Mouse (Mus musculus) heart, postnatal 0 days (tissue): Measurements from ENCODE around the gene Clrn3. TPM values are rescaled to one million over a fixed set of nuclear protein-coding genes. Genes with fewer than 3 reads are reported as not detected.
"Not testable (repeated sequence)": the region's sequence is repeated elsewhere in the genome, so short reads cannot be mapped to it uniquely, and the experiment has no call there.

ENCODE experiments used
- ATAC-seq: fragments of 200-750 bp; cut with Nextera tagmentation; 2 replicates; pipeline ENCODE4 v1.8.0; 2017; ENCODE audit warnings: low read depth, moderate number of reproducible peaks, moderate library complexity; ENCODE audit not compliant: insufficient read depth
- DNase-seq: peaks from one replicate; pipeline ENCODE4 v3.0.0-alpha.2; 2016; ENCODE audit warnings: low spot score
- H3K27ac ChIP-seq: fragments of 300-500 bp; sonication (generic); 2 replicates; pipeline ENCODE4 v1.5.1; 2014; ENCODE audit warnings: low read depth, mild to moderate bottlenecking
- H3K27me3 ChIP-seq: fragments of 300-500 bp; sonication (generic); 2 replicates; pipeline ENCODE4 v1.6.1; 2014; ENCODE audit warnings: low read length, mixed read lengths; ENCODE audit not compliant: control insufficient read depth, insufficient read depth
- H3K36me3 ChIP-seq: fragments of 300-500 bp; sonication (generic); replicated peaks from 2 replicates; pipeline ENCODE4 v1.6.1; 2014; ENCODE audit warnings: low read length, mixed read lengths; ENCODE audit not compliant: control insufficient read depth, insufficient read depth
- H3K4me1 ChIP-seq: fragments of 300-500 bp; sonication (generic); 2 replicates; pipeline ENCODE4 v1.6.1; 2014; ENCODE audit warnings: antibody characterized with exemption; ENCODE audit not compliant: control insufficient read depth, insufficient read depth
- H3K4me2 ChIP-seq: fragments of 300-500 bp; sonication (generic); 2 replicates; pipeline ENCODE4 v1.6.1; 2014; ENCODE audit warnings: low read depth, mild to moderate bottlenecking, low read length, moderate library complexity
- H3K4me3 ChIP-seq: fragments of 300-500 bp; sonication (generic); 2 replicates; pipeline ENCODE4 v1.5.1; 2014; ENCODE audit warnings: low read depth, low read length
- H3K9ac ChIP-seq: fragments of 300-500 bp; sonication (generic); replicated peaks from 2 replicates; pipeline ENCODE4 v1.6.1; 2014; ENCODE audit warnings: low read depth, low read length, mixed read lengths
- H3K9me3 ChIP-seq: fragments of 300-500 bp; sonication (generic); replicated peaks from 2 replicates; pipeline ENCODE4 v1.6.1; 2016; ENCODE audit warnings: low read length; ENCODE audit not compliant: control insufficient read depth
- CTCF ChIP-seq: IDR thresholded peaks from 2 replicates; pipeline ENCODE4 v1.5.1; 2016; ENCODE audit warnings: antibody characterized with exemption, control low read depth, low read depth
- EP300 ChIP-seq: IDR thresholded peaks from 2 replicates; pipeline ENCODE4 v1.6.1; 2016; ENCODE audit warnings: antibody characterized with exemption, low read depth
- WGBS: fragments of 180-500 bp; shearing (Covaris S2); extraction: QIAGEN DNeasy Blood & Tissue Kit; methylation state at CpG from one replicate; pipeline ENCODE4 v1.1.7; 2014; 5-methylcytosine and 5-hydroxymethylcytosine counted together
- polyA plus RNA-seq: library from polyadenylated mRNA; unstranded; fragments of >200 nt; fragmentation: Nextera tagmentation; extraction: Ambion mirVana; gene quantifications from 2 replicates; pipeline ENCODE4 v1.2.1, GENCODE M21; 2015
- total RNA-seq: library from RNA; depleted of rRNA; stranded (reverse); fragments of >200 nt; gene quantifications from 2 replicates; pipeline ENCODE4 v1.2.3, GENCODE M21; 2014; ENCODE audit warnings: low replicate concordance

Clrn3 gene
- total and polyA plus RNA-seq, 2 experiments from 2014 or later: not detected

- no peak for TF ChIP-seq CTCF
- no peak for TF ChIP-seq EP300
- no peak overlapping the region for H3K27ac ChIP-seq
- DNase-seq: no peak
- H3K9ac ChIP-seq: no peak overlapping the region
- no peaks in the 10 kb centered on the region for H3K27me3 ChIP-seq
- ATAC-seq: no peak
- 71% methylated on average over 4 of the region's 4 CpGs for WGBS
- no peaks in the 10 kb centered on the region for H3K36me3 ChIP-seq
- H3K9me3 ChIP-seq: no peaks in the 10 kb centered on the region
- H3K4me3 ChIP-seq: no peak overlapping the region
- no peak overlapping the region for H3K4me2 ChIP-seq
- no peaks in the 10 kb centered on the region for H3K4me1 ChIP-seq
Observed at GRCm38 (mm10) chr7:135508602-135509001, 19.9 kb downstream of the Clrn3 start.

GRCm38 (mm10) chr7:135506506-135506905 lies 21.9 kb downstream of the Clrn3 start:
- not testable (repeated sequence) for H3K9ac ChIP-seq, H3K4me3 ChIP-seq, H3K4me1 ChIP-seq, H3K4me2 ChIP-seq, H3K27me3 ChIP-seq, H3K9me3 ChIP-seq, ATAC-seq, H3K27ac ChIP-seq, DNase-seq, H3K36me3 ChIP-seq
- WGBS: 84% methylated on average over 5 of the region's 5 CpGs

- TF ChIP-seq EP300: no peak
- TF ChIP-seq CTCF: 0 out of 2 replicates have a peak, but pooled peaks have one; percentile 7
- no peak for ATAC-seq
Observed at GRCm38 (mm10) chr7:135499403-135499802, 29.1 kb downstream of the Clrn3 start.

GRCm38 (mm10) chr7:135498565-135499186 lies 29.8 kb downstream of the Clrn3 start:
- H3K4me2 ChIP-seq: no peak overlapping the region
- 67% methylated on average over 2 of the region's 3 CpGs for WGBS
- no peaks in the 10 kb centered on the region for H3K9me3 ChIP-seq
- no peak for DNase-seq
- no peak overlapping the region for H3K4me3 ChIP-seq
- H3K4me1 ChIP-seq: no peaks in the 10 kb centered on the region
- no peaks in the 10 kb centered on the region for H3K36me3 ChIP-seq
- no peaks in the 10 kb centered on the region for H3K27me3 ChIP-seq
- no peak for TF ChIP-seq CTCF
- TF ChIP-seq EP300: no peak
- H3K27ac ChIP-seq: no peak overlapping the region
- H3K9ac ChIP-seq: no peak overlapping the region
- no peak for ATAC-seq

More at GRCm38 (mm10) chr7:135499403-135499802, 29.1 kb downstream of the Clrn3 start:
- no peaks in the 10 kb centered on the region for H3K27me3 ChIP-seq
- H3K9me3 ChIP-seq: no peaks in the 10 kb centered on the region
- no peak overlapping the region for H3K27ac ChIP-seq
- DNase-seq: no peak
- WGBS: 23% methylated on average over 2 of the region's 2 CpGs
- H3K4me3 ChIP-seq: no peak overlapping the region
- H3K9ac ChIP-seq: no peak overlapping the region
- no peak overlapping the region for H3K4me2 ChIP-seq
- no peaks in the 10 kb centered on the region for H3K4me1 ChIP-seq
- no peaks in the 10 kb centered on the region for H3K36me3 ChIP-seq

GRCm38 (mm10) chr7:135495303-135495702 lies 33.2 kb downstream of the Clrn3 start:
- DNase-seq: peak; percentile 13
- Histone ChIP-seq H3K9ac (no peak overlapping the region), H3K36me3 (no peaks in the 10 kb centered on the region), H3K4me1 (no peaks in the 10 kb centered on the region), H3K4me2 (no peak overlapping the region), H3K4me3 (no peak overlapping the region), H3K9me3 (no peaks in the 10 kb centered on the region), H3K27me3 (no peaks in the 10 kb centered on the region), H3K27ac (no peak overlapping the region)
- TF ChIP-seq EP300 (no peak), CTCF (peak; percentile 46)
- 20% methylated on average over 3 of the region's 3 CpGs for WGBS
- no peak for ATAC-seq

GRCm38 (mm10) chr7:135490500-135490886 lies 38.0 kb downstream of the Clrn3 start:
- no peak for ATAC-seq
- 54% methylated on average over 8 of the region's 8 CpGs for WGBS

More at GRCm38 (mm10) chr7:135490500-135490886, 38.0 kb downstream of the Clrn3 start:
- no peak overlapping the region for H3K4me3 ChIP-seq
- DNase-seq: no peak
- H3K27me3 ChIP-seq: 0 out of 2 replicates have a peak, but pooled peaks cover 8% of the 10 kb centered on the region
- TF ChIP-seq EP300 (no peak), CTCF (no peak)
- no peak overlapping the region for H3K27ac ChIP-seq
- H3K4me2 ChIP-seq: no peak overlapping the region
- H3K9me3 ChIP-seq: no peaks in the 10 kb centered on the region
- H3K4me1 ChIP-seq: no peaks in the 10 kb centered on the region
- no peak overlapping the region for H3K9ac ChIP-seq
- H3K36me3 ChIP-seq: no peaks in the 10 kb centered on the region
